Mouse (Mus musculus) WW6 (cell line): ENCODE measurements at regions not wholly inside any gene's neighbourhood (a gene's known extent, or its start where the extent isn't known, plus 50 kb on each side); places are given as distances from the start of the nearest gene placed in this dataset.
"Not testable (repeated sequence)": the region's sequence is repeated elsewhere in the genome, so short reads cannot be mapped to it uniquely, and the experiment has no call there.

Experiments used
- DNase-seq: peaks from one replicate; pipeline ENCODE4 v3.0.0-alpha.2; 2013; ENCODE audit warnings: low read depth, low spot score

GRCm38 (mm10) chr6:6496789-6497188 is 81.7 kb downstream of the Sem1 start:
- DNase-seq: no peak

- DNase-seq: no peak
Measured at GRCm38 (mm10) chr6:6496336-6496735, 82.1 kb downstream of the Sem1 start.

- no peak for DNase-seq
Measured at GRCm38 (mm10) chr6:6488191-6488590, 90.3 kb downstream of the Sem1 start.

GRCm38 (mm10) chr6:6481596-6481995 is 96.9 kb downstream of the Sem1 start:
- not testable (repeated sequence) for DNase-seq

- no peak for DNase-seq
Measured at GRCm38 (mm10) chr6:6470397-6470796, 108.1 kb downstream of the Sem1 start.

- DNase-seq: no peak
Measured at GRCm38 (mm10) chr6:6467526-6467925, 110.9 kb downstream of the Sem1 start.

- DNase-seq: no peak
Measured at GRCm38 (mm10) chr6:6466231-6466630, 112.2 kb downstream of the Sem1 start.

- no peak for DNase-seq
Measured at GRCm38 (mm10) chr6:6463807-6464470, 114.5 kb downstream of the Sem1 start.

- no peak for DNase-seq
Measured at GRCm38 (mm10) chr6:6459918-6460239, 118.6 kb downstream of the Sem1 start.

GRCm38 (mm10) chr6:6459006-6459917 is 119.2 kb downstream of the Sem1 start:
- no peak for DNase-seq

- no peak for DNase-seq
Measured at GRCm38 (mm10) chr6:6457726-6458125, 120.7 kb downstream of the Sem1 start.

- no peak for DNase-seq
Measured at GRCm38 (mm10) chr6:6457001-6457400, 121.5 kb downstream of the Sem1 start.

- no peak for DNase-seq
Measured at GRCm38 (mm10) chr6:6455566-6455965, 122.9 kb downstream of the Sem1 start.

- no peak for DNase-seq
Measured at GRCm38 (mm10) chr6:6454396-6454795, 124.1 kb downstream of the Sem1 start.

- DNase-seq: no peak
Measured at GRCm38 (mm10) chr6:6434855-6435254, 143.6 kb downstream of the Sem1 start.

- DNase-seq: no peak
Measured at GRCm38 (mm10) chr6:6434261-6434802, 144.1 kb downstream of the Sem1 start.

- no peak for DNase-seq
Measured at GRCm38 (mm10) chr6:6433179-6433578, 145.3 kb downstream of the Sem1 start.

GRCm38 (mm10) chr6:6414654-6415610 is 163.5 kb downstream of the Sem1 start:
- DNase-seq: no peak

GRCm38 (mm10) chr6:6397997-6398396 is 180.5 kb downstream of the Sem1 start:
- DNase-seq: no peak

GRCm38 (mm10) chr6:6389454-6390445 is 172.8 kb upstream of the Slc25a13 start:
- DNase-seq: no peak
